Mouse (Mus musculus): ENCODE measurements around the gene Myrfl.

Gene Myrfl

GRCm38 (mm10) chr10:116896336-116897177 lies at the start of gene Myrfl:
Gene Myrfl, minus strand, starts transcription at chr10:116896919.
- in situ Hi-C loops (cut with MboI, MseI), result loop anchor here in 1 of 2 experiments (10.0 to 25.0 kb wide), 2 partner anchors 141 to 1192 kb away; partner anchors contain the start of gene Lrrc10

- in situ Hi-C loops (cut with MboI, MseI), result loop anchor here (10.0 to 25.0 kb wide), 3 partner anchors 370 to 1583 kb away; partner anchors contain the start of genes Rap1b (in 1 of the 2) and Tmem19 (in 1 of the 2)
These were observed 48.2 kb upstream of the Myrfl start for GRCm38 (mm10) chr10:116944940-116945339.

- in situ Hi-C loops (cut with MboI, MseI), result loop anchor here (10.0 to 25.0 kb wide), 3 partner anchors 369 to 1582 kb away; partner anchors contain the start of genes Rap1b (in 1 of the 2) and Tmem19 (in 1 of the 2)
These were observed 47.4 kb upstream of the Myrfl start for GRCm38 (mm10) chr10:116944144-116944543.

- in situ Hi-C loops (cut with MboI, MseI), result loop anchor here (10.0 to 25.0 kb wide), 3 partner anchors 368 to 1581 kb away; partner anchors contain the start of genes Rap1b (in 1 of the 2) and Tmem19 (in 1 of the 2)
These were observed 46.3 kb upstream of the Myrfl start for GRCm38 (mm10) chr10:116943025-116943424.

GRCm38 (mm10) chr10:116935028-116935427 lies 38.3 kb upstream of the Myrfl start:
- in situ Hi-C loops (cut with MboI, MseI), result loop anchor here (25.0 kb wide), 2 partner anchors 902 to 1573 kb away; partner anchors contain the start of genes Rap1b (in 1 of the 2) and Tmem19 (in 1 of the 2)

GRCm38 (mm10) chr10:116933794-116934193 lies 37.1 kb upstream of the Myrfl start:
- in situ Hi-C loops (cut with MboI, MseI), result loop anchor here (25.0 kb wide), 2 partner anchors 904 to 1571 kb away; partner anchors contain the start of genes Rap1b (in 1 of the 2) and Tmem19 (in 1 of the 2)

GRCm38 (mm10) chr10:116932418-116932817 lies 35.7 kb upstream of the Myrfl start:
- in situ Hi-C loops (cut with MboI, MseI), result loop anchor here (25.0 kb wide), 2 partner anchors 905 to 1570 kb away; partner anchors contain the start of genes Rap1b (in 1 of the 2) and Tmem19 (in 1 of the 2)

- in situ Hi-C loops (cut with MboI, MseI), result loop anchor here (25.0 kb wide), 2 partner anchors 906 to 1569 kb away; partner anchors contain the start of genes Rap1b (in 1 of the 2) and Tmem19 (in 1 of the 2)
These were observed 34.9 kb upstream of the Myrfl start for GRCm38 (mm10) chr10:116931497-116932179.

- in situ Hi-C loops (cut with MboI, MseI), result loop anchor here (25.0 kb wide), 2 partner anchors 906 to 1569 kb away; partner anchors contain the start of genes Rap1b (in 1 of the 2) and Tmem19 (in 1 of the 2)
These were observed 34.2 kb upstream of the Myrfl start for GRCm38 (mm10) chr10:116930936-116931335.

GRCm38 (mm10) chr10:116930506-116930905 lies 33.8 kb upstream of the Myrfl start:
- in situ Hi-C loops (cut with MboI, MseI), result loop anchor here (25.0 kb wide), 2 partner anchors 907 to 1568 kb away; partner anchors contain the start of genes Rap1b (in 1 of the 2) and Tmem19 (in 1 of the 2)

GRCm38 (mm10) chr10:116928826-116929225 lies 32.1 kb upstream of the Myrfl start:
- in situ Hi-C loops (cut with MboI, MseI), result loop anchor here (25.0 kb wide), 2 partner anchors 908 to 1567 kb away; partner anchors contain the start of genes Rap1b (in 1 of the 2) and Tmem19 (in 1 of the 2)

- in situ Hi-C loops (cut with MboI, MseI), result loop anchor here (25.0 kb wide), 2 partner anchors 911 to 1564 kb away; partner anchors contain the start of genes Rap1b (in 1 of the 2) and Tmem19 (in 1 of the 2)
These were observed 29.9 kb upstream of the Myrfl start for GRCm38 (mm10) chr10:116926428-116927113.

GRCm38 (mm10) chr10:116923651-116924495 lies 27.2 kb upstream of the Myrfl start:
- in situ Hi-C loops (cut with MboI, MseI), result no loop called here

GRCm38 (mm10) chr10:116922161-116922560 lies 25.4 kb upstream of the Myrfl start:
- in situ Hi-C loops (cut with MboI, MseI), result no loop called here

GRCm38 (mm10) chr10:116921416-116921815 lies 24.7 kb upstream of the Myrfl start:
- in situ Hi-C loops (cut with MboI, MseI), result no loop called here

- in situ Hi-C loops (cut with MboI, MseI), result no loop called here
These were observed 23.9 kb upstream of the Myrfl start for GRCm38 (mm10) chr10:116920641-116921040.

GRCm38 (mm10) chr10:116919368-116920317 lies 22.9 kb upstream of the Myrfl start:
- in situ Hi-C loops (cut with MboI, MseI), result no loop called here

GRCm38 (mm10) chr10:116916581-116916980 lies 19.9 kb upstream of the Myrfl start:
- in situ Hi-C loops (cut with MboI, MseI), result no loop called here

Measured in T-helper 17 cell (primary cell).